Mouse (Mus musculus) left cerebral cortex, postnatal 25 days (tissue): ENCODE results near the gene Dync2li1. TPM values are rescaled to one million over a fixed set of nuclear protein-coding genes. Genes with fewer than 3 reads are reported as not detected.
A peak's percentile ranks its signal among the peaks of the same experiment; 100 is the strongest.

Experiments
- DNase-seq, 2 experiments: peaks; one replicate each; pipeline ENCODE4 v3.0.0; 2022; ENCODE audit warnings: low spot score in 2 of 2, mixed read lengths in 1 of 2
- intact Hi-C: fragments of 180-260 bp; cut with DNase I; formaldehyde crosslinking; loops from one replicate; pipeline ENCODE4 v1.15.1; 2025
- total RNA-seq, 2 experiments: library from RNA; stranded (reverse); gene quantifications; 2 replicates each; pipeline ENCODE4 v1.2.3; 2021

The Dync2li1 gene
- total RNA-seq, 2 experiments from 2014 or later, result 18.5 to 20.4 TPM

DNA sequence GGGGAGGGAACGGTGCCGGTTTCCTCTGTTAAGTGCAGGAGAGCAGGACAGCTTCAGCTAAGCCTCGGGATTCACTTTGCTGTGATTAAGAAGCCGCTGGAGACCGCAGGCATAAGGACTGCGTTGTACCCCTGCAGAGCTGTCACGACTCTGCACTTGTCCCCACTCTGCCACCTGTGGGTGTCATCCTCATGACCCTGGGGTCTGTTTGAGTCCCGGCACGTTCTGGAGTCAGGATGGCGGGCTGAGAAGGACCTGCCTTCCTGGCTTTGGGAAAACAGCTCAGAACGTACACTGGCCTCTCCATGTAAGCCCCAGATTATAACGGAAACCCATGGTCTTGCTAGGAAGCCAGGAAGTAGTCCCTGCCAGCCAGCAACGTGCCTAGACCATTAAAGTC, 19.3 kb upstream of the Dync2li1 start:
- no peak for DNase-seq
- intact Hi-C loops, result no loop called here

- intact Hi-C loops, result no loop called here
- DNase-seq, result no peak
These were observed 18.7 kb upstream of the Dync2li1 start for GRCm38 (mm10) chr17:84607617-84608016.

DNA sequence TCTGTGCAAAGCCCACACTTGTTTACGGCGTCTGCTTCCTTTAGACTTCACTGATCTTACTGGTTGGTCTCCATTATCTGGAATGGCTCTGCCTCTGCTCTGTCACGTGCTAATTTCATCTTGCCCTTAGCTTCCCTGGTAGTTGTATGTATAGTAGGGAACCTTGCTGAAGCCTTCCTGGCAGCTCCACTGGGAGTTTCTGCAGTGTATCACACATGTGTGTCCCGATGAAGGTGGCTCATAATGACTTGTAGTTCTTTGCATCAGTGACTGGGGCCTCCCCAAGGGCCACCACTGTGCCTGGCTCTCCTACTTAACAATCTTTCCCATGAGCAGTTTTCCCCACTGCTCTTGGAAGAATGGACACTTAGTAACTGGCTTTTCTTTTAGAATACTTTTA, 17.7 kb upstream of the Dync2li1 start:
- intact Hi-C loops, result no loop called here
- DNase-seq, result no peak

DNA sequence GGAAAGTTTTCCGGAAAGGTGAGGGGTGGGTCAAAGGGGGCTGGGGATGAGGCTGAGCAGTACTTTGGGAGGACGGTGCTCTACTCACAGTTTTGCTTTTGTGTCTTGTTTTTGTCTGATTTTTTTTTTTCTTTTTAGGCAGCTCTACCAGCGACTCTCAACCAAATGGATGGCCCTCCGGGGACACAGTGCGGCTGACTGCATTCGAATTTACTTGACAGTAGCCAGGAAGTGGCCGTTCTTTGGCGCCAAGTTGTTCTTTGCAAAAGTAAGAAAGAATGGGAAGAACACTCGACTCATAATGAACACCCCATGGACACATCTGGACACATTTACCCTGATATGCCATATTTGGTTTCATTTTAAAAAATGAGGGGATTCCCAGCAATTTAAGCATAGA, 14.8 kb upstream of the Dync2li1 start:
- no peak for DNase-seq
- intact Hi-C loops, result no loop called here

DNA sequence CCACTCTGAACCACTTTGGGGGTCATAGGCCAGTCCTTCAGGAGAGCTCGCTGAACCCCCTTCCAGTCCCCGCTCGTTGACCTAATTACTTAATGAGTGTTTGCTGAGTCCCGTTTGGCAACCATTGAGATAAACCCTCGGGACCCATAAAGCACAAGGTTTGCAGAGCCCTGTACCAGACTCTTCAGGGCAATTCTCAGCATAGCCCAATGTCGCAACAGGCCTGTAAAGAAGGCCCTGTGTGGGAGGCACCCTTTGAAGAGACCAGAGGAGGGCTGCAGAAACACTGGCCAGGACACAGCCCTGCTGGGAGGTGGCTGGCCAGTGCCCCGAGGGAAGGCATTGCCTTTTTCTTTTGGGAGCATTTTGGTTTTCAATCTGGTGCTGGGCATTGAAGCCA, 14.3 kb upstream of the Dync2li1 start:
- no peak for DNase-seq
- intact Hi-C loops, result no loop called here

- intact Hi-C loops, result no loop called here
- DNase-seq, result no peak
These were observed 10.5 kb upstream of the Dync2li1 start for GRCm38 (mm10) chr17:84615811-84616210.

DNA sequence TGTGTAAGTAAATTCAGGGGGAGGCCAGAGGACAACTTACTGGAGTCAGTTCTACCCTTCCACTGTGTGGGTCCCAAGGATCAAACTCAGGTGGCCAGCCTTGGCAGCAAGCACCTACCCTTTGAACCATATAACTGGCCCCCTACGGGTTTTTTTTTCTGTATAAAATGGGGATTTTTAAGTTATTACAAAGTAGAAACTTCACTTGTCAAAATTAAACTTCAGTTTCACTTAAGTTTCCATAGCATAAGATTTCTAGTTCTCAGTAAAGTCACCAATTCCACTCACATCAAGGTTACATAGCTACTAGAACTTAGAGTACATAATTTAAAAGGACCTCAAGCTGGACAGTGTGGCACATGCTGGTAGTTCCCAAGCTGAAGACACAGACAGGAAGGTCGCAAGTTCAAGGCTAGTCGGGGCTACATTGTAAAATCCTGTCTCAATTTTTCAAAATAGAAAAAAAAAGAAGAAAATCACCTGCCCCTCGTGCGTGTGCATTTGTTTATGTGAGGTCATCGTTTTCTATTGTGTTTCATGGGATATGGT, 9.7 kb upstream of the Dync2li1 start:
- no peak for DNase-seq
- intact Hi-C loops, result no loop called here

GRCm38 (mm10) chr17:84617953-84618352, 8.3 kb upstream of the Dync2li1 start:
- intact Hi-C loops, result no loop called here
- no peak for DNase-seq

GRCm38 (mm10) chr17:84619112-84619511, 7.2 kb upstream of the Dync2li1 start:
- intact Hi-C loops, result no loop called here

DNA sequence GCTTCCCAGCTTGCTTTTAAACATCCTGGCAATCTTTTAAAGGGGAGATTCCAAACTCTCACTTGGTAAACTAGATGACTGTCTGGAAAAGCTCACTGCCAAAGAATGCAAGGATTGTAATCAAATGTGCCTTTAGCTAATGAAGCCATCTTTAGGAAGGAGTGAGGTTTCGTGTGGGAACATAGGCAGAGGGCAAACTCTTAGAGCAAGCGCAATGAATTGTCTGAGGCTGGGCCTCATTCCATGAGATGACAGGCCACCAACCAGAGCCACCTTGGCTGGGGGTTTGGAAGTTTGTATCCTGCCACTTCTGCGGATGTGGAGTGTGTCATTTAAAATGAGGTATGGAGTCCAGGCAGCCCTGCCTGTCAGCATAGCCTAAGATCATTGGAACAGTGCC, 6.2 kb upstream of the Dync2li1 start:
- no peak for DNase-seq
- intact Hi-C loops, result no loop called here

More at GRCm38 (mm10) chr17:84619112-84619511, 7.2 kb upstream of the Dync2li1 start:
- DNase-seq, result no peak

GRCm38 (mm10) chr17:84620610-84621009, 5.7 kb upstream of the Dync2li1 start:
- DNase-seq, result no peak
- intact Hi-C loops, result no loop called here

GRCm38 (mm10) chr17:84621209-84621608, 5.1 kb upstream of the Dync2li1 start:
- no peak for DNase-seq
- intact Hi-C loops, result no loop called here

GRCm38 (mm10) chr17:84622028-84622427, 4.3 kb upstream of the Dync2li1 start:
- intact Hi-C loops, result no loop called here
- no peak for DNase-seq

- DNase-seq, result peak in 1 of 2 experiments; percentile 22
- intact Hi-C loops, result no loop called here
These were observed 3.4 kb upstream of the Dync2li1 start for GRCm38 (mm10) chr17:84622873-84623272.

DNA sequence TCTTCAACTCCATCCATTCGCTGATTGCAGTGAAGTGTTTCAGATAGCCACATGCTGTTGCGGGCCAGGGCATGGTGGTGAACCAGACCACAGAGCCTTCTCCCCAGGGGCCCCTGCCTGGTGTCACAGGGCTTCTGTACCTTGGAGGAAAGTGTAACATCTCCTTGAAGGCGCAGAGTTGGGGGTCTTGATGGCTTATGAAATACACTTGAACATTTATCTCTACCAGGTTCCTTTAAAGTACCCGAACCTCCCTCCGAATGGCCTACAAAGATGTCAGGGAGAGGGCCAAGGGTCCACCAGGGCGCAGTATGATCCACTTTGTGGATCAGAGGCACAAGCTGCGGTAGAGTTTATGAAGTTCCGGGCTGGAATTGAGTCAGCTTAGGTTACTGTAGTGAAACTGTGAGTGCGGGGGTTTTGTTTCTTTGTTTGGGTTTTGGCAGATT, 585 bp downstream of the Dync2li1 start:
- DNase-seq, result peak in 1 of 2 experiments; percentile 16
- intact Hi-C loops, result loop anchor here (5.0 kb wide), 2 partner anchors 115 to 160 kb away; partner anchors contain the start of genes Plekhh2 and Thada

DNA sequence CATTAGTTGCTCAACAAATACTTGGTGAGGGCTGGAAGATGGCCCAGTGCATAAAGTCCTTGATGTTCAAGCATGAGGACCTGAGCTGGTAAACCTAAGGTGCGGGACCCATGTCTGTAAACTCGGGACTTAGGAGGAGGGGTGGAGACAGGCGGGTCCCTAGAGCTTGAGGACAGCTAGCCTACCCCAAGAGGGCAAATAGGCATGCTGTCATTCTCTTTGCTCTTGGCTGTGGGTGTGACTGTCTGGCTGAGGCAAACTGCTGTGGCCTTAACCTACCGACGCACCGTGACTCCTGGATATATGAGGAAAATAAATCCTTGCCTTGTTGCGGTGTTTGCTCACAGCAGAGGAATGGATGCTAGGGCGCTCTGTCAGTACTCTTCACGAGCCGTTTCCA, 1.4 kb downstream of the Dync2li1 start:
- no peak for DNase-seq
- intact Hi-C loops, result loop anchor here (5.0 kb wide), 2 partner anchors 115 to 160 kb away; partner anchors contain the start of genes Plekhh2 and Thada

DNA sequence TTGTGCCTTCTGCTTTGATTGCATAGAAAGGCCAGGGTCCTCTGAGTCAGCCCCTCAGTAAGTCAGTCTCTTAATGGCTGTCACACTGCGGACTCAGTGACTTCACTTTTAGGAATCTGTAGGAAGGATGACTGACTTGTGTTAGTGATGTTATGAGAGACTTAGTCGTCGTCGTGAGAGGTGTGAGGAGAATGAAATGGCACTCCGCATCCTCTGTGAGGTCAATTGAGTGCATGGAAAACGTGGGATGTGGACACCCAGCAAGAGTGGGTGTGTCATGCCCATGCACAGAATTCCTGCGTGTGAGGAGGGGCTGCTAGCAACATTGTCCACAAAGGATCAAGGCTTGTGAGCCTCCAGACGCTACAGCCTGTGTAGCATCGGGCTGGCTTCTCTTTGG, 2.3 kb downstream of the Dync2li1 start:
- peak in 1 of 2 experiments; percentile 18 for DNase-seq
- intact Hi-C loops, result loop anchor here (5.0 kb wide), 2 partner anchors 116 to 161 kb away; partner anchors contain the start of genes Plekhh2 and Thada

- DNase-seq, result no peak
- intact Hi-C loops, result no loop called here
These were observed 5.5 kb downstream of the Dync2li1 start for GRCm38 (mm10) chr17:84631836-84632235.

GRCm38 (mm10) chr17:84633443-84633842, 7.1 kb downstream of the Dync2li1 start:
- intact Hi-C loops, result no loop called here
- DNase-seq, result no peak

GRCm38 (mm10) chr17:84636328-84636727, 10.0 kb downstream of the Dync2li1 start:
- intact Hi-C loops, result no loop called here
- no peak for DNase-seq

- intact Hi-C loops, result no loop called here
These were observed 11.7 kb downstream of the Dync2li1 start for GRCm38 (mm10) chr17:84637971-84638370.

More at GRCm38 (mm10) chr17:84637971-84638370, 11.7 kb downstream of the Dync2li1 start:
- DNase-seq, result no peak
